Mouse (Mus musculus) spleen, adult 18-20 months (tissue): ENCODE data around the gene Ndufaf2.

Source experiments
- DNase-seq, 2 experiments: peaks; one replicate each; pipeline ENCODE4 v3.0.0; 2022; ENCODE audit warnings: mixed read lengths in 2 of 2

Gene Ndufaf2

DNA sequence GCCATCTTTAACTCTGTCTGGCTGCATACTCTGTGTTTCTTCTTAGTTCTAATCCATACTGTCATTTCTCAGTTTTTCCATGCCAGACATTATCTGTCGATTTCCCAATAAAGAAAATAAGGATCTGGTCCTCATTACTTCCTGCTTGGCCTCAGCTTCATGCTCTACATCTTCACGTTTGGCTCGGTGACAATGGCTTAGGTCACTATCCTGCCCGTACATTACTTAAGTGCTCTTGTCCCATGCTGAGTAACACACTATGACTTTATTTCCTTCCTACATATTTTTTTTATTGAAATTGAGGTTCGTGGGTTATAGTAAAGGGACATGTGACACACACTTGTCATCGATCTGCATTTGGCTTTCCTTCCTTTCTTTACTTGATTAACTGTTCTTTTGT is 143.3 kb downstream of the Ndufaf2 start:
- no peak for DNase-seq

DNA sequence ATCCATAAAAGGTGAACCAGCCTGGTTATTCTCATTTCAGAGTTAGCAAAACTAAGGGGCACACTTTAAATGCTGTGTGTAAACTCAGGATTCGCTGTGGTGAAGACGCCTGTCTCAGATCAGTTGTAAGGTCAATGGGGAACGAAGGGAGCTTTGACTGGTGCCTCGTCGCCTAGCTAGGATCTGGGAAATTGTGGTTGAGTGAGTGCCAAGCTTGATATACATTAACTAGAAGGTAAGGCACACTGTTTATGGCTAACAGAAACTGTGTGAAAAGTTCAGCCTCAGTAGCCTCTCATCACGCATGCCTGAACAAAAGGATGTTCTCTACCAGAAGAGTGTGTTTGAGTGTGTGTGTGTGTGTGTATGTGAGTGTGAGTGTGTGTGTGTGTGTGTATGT is 144.6 kb downstream of the Ndufaf2 start:
- no peak for DNase-seq

DNA sequence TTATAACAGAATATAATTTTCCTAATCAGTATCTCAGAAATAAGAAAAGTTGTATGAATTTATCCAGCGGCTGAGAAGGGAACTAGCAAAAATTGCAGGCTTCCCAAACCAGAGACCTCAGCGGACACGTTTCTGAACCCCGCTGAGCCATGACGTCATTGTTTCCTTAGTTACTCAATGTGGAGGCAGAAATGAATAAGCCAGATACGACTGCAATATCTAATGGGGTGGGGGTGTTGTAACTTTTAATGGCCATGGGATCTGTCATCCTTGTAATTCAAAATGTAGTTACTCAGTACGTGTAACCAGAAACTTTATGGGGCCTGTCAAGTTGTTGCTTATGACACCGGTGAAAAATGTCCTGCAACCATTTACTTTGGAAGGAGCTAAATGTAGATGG is 145.3 kb downstream of the Ndufaf2 start:
- DNase-seq = no peak

DNA sequence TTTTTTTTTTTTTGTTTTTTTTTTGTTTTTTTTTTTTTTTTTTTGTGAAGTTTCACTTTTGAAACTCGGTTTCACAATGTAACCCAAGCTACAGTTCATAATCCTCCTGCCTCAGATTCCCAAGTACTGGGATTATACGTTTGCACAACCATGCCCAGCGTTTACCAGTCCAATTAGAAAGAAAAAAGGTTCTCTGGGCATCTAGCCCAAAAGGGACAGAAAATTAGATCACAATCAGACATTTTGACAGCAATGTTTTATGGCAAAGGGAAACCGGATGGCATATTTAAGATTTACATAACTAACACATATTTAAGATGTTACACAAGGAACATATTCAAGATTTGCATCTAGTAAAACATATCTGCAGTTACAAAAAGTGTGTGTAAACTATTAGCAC is 150.6 kb downstream of the Ndufaf2 start:
- no peak for DNase-seq

DNA sequence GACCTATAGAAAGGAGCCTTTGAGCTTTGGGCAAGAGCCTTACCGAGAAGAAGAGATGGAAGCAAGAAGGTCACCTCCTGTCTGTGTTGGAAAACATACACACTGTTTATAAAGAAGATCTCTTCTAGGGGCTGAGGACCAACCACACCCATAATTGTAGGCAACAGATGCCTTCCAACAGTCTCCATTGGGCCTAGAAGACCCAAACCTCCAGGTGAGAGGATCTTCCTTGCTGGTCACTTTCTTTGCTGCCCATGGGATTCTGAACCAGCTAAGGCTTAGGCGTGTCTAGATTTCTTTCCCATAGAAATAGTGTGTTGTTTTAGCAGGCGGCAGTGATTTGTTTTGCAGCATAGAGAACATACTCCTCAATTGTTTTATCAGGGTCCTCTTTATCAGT is 162.1 kb downstream of the Ndufaf2 start:
- DNase-seq = no peak

DNA sequence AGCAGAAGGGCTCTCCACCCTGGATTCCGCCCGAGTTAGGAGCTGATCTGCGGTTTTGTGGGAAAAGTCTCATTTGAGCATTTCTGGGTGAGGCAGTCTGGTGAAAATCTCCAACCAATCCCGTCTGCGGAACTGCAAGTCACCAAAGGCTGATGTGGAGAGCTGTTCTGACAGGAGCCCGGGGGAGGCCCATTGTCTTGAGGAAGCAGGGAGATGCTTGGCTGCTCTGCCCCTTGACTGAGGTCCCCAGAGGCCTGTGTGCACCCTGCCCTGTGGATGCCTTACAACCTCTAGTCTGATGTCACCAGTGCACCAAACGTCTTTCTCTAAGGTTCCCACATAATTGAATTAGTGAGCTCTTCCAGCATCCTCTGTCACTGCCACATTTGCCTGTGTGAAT is 163.2 kb downstream of the Ndufaf2 start:
- no peak for DNase-seq

DNA sequence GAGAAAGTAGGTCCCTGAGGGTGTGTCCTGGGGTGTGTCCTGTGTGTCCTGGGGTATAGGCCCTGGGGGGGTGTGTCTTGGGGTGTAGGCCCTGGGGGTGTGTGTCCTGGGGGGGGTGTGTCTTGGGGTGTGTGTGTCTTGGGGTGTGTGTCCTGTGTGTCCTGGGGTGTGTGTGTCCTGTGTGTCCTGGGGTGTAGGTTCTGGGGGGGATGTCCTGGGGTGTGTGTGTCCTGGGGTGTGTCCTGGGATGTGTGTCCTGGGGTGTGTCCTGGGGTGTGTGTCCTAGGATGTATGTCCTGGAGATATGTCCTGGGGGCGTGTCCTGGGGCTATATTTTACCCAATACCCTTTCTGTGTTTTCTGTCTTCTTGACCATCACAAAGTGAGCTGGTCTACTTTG is 165.8 kb downstream of the Ndufaf2 start:
- DNase-seq = no peak

DNA sequence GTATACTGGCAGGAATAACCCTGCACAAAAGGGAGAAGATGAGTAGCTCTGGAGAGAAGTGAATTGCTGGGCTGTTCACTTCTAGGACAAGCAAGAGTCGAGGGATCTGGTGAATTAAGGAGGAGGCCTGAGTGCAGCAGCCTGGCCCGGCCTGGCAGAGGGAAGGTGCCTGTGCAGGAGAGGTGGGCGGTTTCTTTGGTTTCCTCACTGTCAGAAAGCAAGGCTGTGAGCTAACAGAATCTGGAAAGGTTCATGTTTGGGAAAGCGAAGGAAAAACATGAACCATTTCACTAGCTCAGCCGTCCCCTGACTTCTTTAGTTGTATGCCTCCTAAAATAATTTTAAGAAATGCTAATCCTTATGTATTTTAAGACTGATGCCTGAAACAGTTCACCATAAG is 173.8 kb downstream of the Ndufaf2 start:
- no peak for DNase-seq

DNA sequence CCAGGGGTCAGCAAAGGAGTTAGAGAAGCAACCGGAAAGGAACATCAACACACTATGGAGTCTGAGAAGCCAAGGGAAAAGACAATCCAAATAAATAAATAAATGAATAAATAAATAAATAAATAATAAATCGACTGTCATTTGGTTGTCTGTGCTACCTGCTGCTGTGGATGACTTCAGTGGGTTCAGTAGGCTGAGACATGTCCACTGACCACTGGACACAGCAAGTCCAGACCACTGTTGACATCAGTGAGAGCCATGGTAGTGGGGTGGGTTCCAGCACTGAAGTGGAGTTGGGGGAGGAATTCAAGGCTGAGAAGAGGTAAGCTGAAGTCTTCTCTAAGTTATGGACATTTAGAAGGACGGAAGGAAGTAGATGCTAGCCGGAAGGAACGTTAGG is 174.2 kb downstream of the Ndufaf2 start:
- DNase-seq = no peak

DNA sequence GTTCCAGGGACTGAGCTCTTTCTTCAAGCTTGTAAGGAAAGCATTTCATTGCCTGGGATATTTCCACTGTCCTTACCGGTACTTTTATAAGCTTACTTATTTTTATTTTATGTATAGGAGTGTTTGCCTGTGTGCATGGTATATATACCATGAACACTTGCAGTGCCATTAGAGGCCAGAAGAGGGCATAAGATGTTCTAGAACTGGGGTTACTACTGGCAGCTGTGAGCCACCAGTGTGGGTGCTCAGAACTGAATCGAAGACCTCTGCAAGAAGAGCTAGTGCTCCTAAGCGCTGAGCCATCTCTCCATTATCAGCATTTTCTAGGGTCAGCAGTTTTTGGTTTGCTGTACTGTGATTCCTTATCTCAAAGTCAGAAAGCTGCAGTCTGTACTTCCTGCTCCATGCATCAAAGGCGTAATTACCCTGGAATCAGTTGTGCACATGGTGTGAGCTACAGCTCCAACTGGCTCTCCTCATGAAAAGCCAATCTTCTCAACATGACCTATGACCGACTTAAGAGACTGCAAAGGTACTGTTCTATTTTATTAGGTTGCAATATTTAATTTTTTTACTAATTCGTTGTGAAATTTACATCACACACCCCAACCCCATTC is 175.1 kb downstream of the Ndufaf2 start:
- no peak for DNase-seq

DNA sequence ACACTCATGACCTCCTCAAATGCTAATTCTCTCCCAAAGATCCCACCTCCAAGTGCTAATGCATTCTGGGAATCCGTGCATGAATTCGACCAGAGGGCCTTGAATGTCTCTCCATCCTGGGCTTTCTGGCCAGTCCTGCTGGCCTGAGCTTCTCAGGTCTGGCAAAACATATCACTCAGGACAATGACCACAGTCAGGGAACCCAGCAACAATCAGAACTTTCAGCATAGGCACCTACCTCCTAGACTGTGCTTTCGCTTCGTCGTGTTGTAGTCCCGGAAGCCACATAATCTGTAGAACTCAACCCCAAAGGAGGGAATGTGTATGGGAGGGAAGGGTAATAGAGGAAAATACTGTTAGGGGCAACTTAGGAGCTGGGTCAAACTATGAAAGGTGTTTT is 179.0 kb downstream of the Ndufaf2 start:
- DNase-seq = no peak

DNA sequence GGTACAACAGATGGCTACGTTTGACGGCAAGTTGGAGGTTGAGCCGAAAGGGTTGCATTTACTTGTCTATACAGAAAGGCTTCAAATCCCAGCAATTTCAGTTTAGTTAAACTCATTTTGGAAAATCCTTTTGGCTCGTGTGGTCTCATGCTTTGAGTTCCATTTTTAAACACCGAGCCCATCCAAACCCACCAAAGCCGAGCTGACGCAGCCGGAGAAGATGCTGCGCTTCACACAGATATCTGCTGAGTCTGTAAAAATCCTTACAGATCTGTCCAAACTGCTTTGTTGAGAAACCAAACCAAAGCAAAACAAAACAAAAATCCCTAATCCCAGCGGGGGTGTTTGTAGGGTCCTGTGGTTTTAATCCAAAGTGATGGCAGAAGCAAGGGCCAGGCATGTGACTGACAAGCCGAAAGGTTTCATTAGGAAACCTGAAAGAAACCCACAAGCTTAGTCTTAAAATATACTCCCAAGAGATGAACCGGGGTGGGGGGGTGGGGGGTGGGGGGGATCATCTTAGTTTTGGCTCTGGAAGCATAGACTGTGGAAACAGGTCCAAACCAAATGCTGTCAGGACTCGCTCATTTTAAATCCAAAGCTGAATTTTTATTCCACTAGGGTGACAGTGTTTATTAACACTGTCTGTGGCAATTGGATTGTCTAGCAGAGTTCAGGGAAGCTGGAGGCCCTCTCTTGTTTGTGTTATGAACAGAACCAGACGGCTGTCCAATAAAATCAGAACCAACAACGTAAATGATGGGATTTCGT is 181.4 kb downstream of the Ndufaf2 start:
- no peak for DNase-seq

DNA sequence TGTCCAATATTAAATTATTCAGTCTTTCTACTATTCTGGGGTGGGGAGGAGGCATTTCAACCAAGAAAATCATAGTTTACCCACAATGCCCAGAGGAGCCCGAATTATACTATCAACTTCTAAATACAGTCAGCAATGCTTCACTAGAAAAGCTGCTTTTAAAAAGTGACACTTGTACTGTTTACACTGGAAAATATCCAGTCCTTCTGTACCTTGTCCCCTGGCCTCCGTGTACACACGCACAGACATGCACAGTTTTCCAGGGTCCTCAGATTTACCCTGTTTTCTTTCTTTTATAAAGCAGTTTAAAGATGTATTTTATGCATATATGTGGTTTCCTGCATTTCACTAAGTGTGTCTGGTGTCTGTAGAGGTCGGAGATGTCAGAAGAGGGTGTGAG is 186.0 kb downstream of the Ndufaf2 start:
- no peak for DNase-seq

DNA sequence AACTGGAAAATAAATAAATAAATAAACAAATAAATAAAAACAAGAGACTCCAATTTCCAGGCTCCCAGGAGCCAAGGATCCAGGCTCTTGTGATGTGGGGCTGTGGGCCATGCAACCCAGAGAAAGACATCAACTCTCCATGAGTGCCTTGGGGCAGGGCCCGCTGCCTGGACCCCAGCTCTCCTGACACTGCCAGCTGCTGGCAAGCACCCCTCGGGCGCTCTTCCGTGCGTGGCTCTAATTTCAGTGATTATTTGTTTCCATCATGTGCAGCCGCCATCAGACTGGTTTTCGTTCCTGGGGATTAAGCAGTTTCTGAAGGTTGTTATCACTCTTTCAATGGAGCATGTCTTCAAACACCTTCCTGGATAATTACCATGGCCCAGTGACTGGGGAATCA is 186.6 kb downstream of the Ndufaf2 start:
- DNase-seq = no peak

DNA sequence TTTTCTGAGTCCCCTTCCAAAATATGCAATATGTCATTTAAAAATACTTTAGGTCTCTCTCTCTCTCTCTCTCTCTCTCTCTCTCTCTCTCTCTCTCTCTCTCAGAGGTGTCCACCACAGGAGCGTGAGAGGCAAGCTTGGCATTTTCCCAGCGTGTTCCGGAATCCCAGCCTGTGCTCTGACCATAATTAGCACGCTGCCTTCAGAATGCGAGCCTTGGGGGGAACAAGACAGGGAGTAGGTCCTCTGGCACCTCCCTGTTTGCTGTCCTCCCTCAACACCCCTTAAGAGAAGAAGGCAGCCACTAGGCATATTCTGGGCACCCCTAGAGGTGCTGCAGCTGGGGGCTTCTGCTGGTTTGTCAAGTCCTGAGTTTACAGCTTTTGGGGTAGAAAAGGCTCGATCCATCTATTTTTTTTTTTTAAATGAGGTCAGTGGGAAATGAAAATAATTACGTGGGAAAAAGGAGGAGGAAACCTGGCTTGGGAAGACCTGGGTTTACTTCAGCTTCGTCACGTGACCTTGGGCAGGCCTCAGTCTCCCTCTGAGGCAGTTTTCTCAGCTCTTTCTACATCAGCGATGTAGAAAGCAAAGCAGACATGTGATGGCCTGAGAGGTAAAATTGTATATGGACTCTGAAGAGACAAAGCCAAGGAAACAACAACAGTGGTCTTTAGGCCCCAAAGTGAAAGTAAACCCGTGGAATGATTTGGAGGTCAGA is 187.8 kb downstream of the Ndufaf2 start:
- DNase-seq = no peak

DNA sequence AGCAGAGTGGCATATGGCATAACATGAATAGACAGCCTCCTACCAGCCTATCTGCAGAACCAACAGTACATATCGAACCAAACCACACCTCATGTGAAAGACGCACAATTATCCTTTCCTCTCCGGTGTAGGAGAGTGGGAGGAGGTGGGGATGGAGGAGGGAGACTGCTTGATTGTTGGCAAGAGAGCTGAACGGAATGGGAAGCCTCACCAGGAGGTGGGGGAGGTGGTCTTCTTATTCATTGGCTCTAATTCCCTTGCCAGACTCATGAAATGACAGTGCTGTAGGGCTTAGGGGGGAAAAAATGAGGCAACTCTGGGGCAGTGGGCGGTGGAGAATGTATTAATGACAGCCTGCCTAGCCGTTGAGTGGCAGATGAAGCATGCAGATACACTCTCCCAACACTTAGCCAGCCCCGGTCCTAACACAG is 188.4 kb downstream of the Ndufaf2 start:
- DNase-seq = no peak

DNA sequence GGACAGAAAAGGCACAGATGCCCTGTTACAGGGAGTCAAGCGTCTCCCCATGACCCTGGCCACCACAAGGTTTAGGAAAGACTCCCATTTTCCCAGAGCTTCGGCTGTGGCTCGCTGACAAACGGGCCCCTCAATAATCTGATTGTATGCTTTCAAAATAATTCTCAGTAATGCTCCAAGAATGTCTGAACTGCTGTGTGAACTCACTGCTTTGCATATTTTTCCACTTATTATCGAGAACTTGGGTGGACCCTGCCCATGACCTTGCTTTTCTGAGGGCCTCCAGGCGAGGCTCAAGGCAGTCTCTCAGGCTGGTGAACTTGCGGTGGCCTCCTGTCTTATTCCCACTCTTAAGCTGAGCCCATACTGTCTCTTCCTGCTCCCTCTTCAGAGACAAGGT is 193.8 kb downstream of the Ndufaf2 start:
- no peak for DNase-seq

DNA sequence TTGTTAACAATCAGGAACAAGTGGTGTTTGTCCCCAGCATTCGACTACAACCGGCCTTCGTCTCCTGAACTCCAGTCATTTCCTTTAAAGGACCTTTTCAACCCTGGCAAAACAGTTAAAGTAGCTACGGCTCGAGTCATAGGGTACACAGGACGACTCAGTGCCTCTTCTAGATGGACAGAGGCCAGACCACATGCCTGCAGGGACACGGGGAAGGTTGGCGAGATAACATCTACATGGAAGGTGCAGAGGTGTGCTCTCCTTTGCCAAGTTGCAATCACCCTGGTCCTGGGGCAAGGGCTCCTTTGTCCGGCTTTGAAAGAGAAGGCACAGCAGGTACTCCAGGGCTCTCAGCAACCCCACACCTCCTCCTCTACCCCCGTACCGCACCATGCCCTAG is 195.0 kb downstream of the Ndufaf2 start:
- no peak for DNase-seq

DNA sequence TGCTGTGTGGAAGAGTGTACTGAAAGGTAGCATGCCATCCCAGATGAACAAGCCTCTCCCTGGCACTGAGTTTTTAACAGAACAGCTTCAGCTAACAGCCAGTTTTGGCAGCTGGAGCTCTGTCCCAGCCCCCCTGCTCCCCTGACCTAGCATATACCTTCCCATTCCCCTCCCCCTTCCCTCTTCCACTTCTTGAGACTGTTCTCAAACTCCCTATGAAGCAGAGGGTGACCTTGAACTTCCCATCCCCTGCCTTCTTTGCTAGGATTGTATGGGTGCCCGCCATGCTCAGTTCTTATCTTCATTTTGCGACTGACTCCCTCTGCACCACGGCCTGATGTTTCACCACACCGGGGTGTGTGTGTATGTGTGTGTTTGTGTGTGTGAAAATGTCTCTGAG is 195.7 kb downstream of the Ndufaf2 start:
- no peak for DNase-seq

DNA sequence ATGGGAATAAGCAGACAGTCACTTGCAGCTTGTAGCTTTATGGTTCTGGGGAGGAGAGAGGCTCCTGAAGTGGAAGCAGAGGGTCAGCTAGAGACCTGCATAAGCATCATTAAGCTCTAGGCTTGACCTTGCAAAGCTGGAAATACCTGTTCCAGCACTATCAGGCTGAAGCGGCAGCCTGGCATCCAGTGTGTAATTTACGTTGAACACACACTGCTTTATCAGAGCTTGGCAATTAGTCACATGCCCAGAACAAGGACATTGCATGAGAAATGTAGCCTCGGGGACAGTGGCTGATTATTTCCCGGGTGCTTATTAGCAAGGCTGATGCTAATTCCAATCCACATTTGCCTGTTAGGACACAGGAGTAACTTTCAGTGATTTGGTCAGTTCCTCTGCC is 196.5 kb downstream of the Ndufaf2 start:
- no peak for DNase-seq

DNA sequence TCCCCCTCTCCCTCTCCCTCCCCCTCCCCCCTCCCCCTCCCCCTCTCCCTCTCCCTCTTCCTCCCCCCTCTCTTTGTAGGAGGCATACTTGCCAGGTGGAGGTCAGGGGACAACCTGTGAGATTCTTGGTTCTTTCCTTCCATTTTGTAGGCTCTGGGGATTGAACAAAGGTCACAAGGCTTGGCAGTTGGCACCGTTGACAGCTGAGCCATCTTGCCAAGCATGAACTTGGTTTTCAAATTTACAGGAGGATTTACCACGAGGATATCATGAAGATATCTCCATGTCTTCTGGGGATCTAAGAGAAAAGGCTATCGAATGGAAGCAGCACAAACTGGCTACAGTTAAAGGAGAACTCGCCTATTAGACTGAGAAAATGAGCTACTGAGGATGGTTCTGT is 196.9 kb downstream of the Ndufaf2 start:
- no peak for DNase-seq

DNA sequence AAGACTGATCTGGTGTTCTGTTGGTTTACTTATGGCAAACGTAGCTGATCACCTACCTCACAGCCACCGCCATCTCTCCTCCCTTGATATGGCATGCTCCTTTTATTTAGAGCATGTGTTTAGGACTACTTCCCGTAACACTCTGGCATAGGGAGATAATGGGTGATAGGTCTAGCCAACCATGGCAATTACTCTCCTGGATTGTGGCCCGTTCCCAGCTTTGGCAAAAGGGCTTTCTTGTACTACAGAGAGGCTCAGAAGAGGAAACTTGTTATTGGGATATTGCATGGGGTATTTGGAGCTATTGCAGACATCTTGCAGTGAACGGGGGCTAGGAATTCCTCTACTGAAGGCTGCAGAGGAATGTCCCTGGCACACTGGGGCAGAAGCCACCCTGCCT is 197.9 kb downstream of the Ndufaf2 start:
- DNase-seq = no peak

DNA sequence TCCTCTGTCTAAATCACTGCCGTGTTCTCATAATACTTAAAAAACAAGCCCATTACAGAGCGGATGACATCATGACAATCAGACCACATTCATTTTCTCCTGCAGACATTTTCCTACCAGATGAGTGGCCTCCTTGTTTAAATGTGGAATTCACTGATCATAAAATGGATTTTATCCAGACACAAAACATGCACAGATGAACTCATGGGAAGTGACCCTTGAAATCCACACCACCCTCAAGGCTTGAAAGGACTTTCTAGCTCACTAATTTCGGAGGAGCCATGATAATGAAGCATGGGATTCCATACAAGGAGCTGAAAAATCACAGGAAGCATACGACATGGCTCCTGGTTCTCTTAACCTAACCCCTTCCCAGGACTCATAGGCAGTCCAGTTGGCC is 198.5 kb downstream of the Ndufaf2 start:
- no peak for DNase-seq

DNA sequence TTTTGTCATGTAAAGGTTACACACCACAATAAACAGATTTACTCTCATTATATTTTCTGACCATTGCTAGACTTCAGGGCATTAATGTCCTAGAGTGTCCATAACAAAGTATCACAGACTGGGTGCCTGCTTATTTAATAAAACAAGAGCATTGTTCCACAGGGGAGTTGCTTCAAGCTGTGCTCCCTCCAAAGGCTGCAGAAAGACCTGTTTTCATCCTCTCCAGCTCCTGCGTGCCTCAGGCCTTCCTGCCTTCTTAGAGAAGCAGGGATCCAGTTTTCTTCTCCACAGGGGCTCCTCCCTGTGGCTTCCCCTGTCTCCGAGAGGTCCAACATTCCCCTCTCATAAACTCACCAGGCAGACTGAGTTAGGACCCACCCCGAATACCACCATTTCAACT is 202.2 kb downstream of the Ndufaf2 start:
- no peak for DNase-seq
